Mouse (Mus musculus): Measurements from ENCODE around the gene Trpm8. TPM values are rescaled to one million over a fixed set of nuclear protein-coding genes. Genes with fewer than 3 reads are reported as not detected.

Gene Trpm8
- total RNA-seq, 4 experiments from 2014 or later, result not detected

- no peak for DNase-seq
These were observed 28.8 kb upstream of the Trpm8 start for GRCm38 (mm10) chr1:88248658-88249057.

- no peak for DNase-seq
These were observed 27.9 kb upstream of the Trpm8 start for GRCm38 (mm10) chr1:88249596-88249995.

- DNase-seq, result no peak
These were observed 27.4 kb upstream of the Trpm8 start for GRCm38 (mm10) chr1:88250023-88250422.

- DNase-seq, result no peak
These were observed 24.4 kb upstream of the Trpm8 start for GRCm38 (mm10) chr1:88253106-88253505.

GRCm38 (mm10) chr1:88253540-88253939 lies 23.9 kb upstream of the Trpm8 start:
- DNase-seq, result no peak

- no peak for DNase-seq
These were observed 22.5 kb upstream of the Trpm8 start for GRCm38 (mm10) chr1:88254793-88255465.

- DNase-seq, result no peak
These were observed 22.0 kb upstream of the Trpm8 start for GRCm38 (mm10) chr1:88255466-88255857.

GRCm38 (mm10) chr1:88255989-88256754 lies 21.3 kb upstream of the Trpm8 start:
- no peak for DNase-seq

GRCm38 (mm10) chr1:88256886-88257663 lies 20.4 kb upstream of the Trpm8 start:
- no peak for DNase-seq

- DNase-seq, result no peak
These were observed 19.8 kb upstream of the Trpm8 start for GRCm38 (mm10) chr1:88257681-88258080.

- no peak for DNase-seq
These were observed 19.1 kb upstream of the Trpm8 start for GRCm38 (mm10) chr1:88258361-88258760.

- no peak for DNase-seq
These were observed 18.4 kb upstream of the Trpm8 start for GRCm38 (mm10) chr1:88258881-88259642.

- DNase-seq, result no peak
These were observed 17.8 kb upstream of the Trpm8 start for GRCm38 (mm10) chr1:88259643-88260024.

GRCm38 (mm10) chr1:88260114-88260513 lies 17.3 kb upstream of the Trpm8 start:
- no peak for DNase-seq

- DNase-seq, result no peak
These were observed 16.7 kb upstream of the Trpm8 start for GRCm38 (mm10) chr1:88260604-88261377.

- DNase-seq, result no peak
These were observed 15.8 kb upstream of the Trpm8 start for GRCm38 (mm10) chr1:88261706-88262105.

GRCm38 (mm10) chr1:88262255-88262654 lies 15.2 kb upstream of the Trpm8 start:
- DNase-seq, result peak; percentile 81

GRCm38 (mm10) chr1:88262961-88263360 lies 14.5 kb upstream of the Trpm8 start:
- DNase-seq, result no peak

GRCm38 (mm10) chr1:88263778-88264177 lies 13.7 kb upstream of the Trpm8 start:
- DNase-seq, result no peak

GRCm38 (mm10) chr1:88264237-88264868 lies 13.1 kb upstream of the Trpm8 start:
- no peak for DNase-seq

- DNase-seq, result no peak
These were observed 12.6 kb upstream of the Trpm8 start for GRCm38 (mm10) chr1:88264869-88265240.

Data from adrenal gland, adult 8-10 months (tissue).